Mouse (Mus musculus) splenic B cell, adult 2 months (primary cell): ENCODE measurements around the gene Olfr1497.
"Not testable (repeated sequence)": the region's sequence is repeated elsewhere in the genome, so short reads cannot be mapped to it uniquely, and the experiment has no call there.

Experiments used
- DNase-seq: peaks from one replicate; pipeline ENCODE4 v3.0.0-alpha.2; 2011; ENCODE audit warnings: low read depth, low spot score
- H3K27me3 ChIP-seq: 2 replicates; pipeline ENCODE4 v1.6.1; 2012; ENCODE audit warnings: mild to moderate bottlenecking, low read length, moderate library complexity, mixed read lengths; ENCODE audit not compliant: control insufficient read depth, poor library complexity, insufficient read depth, severe bottlenecking
- H3K36me3 ChIP-seq: 2 replicates; pipeline ENCODE4 v1.6.1; 2012; ENCODE audit warnings: mild to moderate bottlenecking, low read length, moderate library complexity, mixed read lengths; ENCODE audit not compliant: control insufficient read depth, poor library complexity, insufficient read depth, severe bottlenecking

The Olfr1497 gene

GRCm38 (mm10) chr19:13798102-13798501 lies at the start of gene Olfr1497:
Gene Olfr1497, minus strand, starts transcription at chr19:13798202.
- no peaks in the 10 kb centered on the region for H3K27me3 ChIP-seq
- no peaks in the 10 kb centered on the region for H3K36me3 ChIP-seq
- DNase-seq: no peak

GRCm38 (mm10) chr19:13830388-13830787 lies 32.4 kb upstream of the Olfr1497 start, which contains the start of gene Olfr1500:
Gene Olfr1500, minus strand, starts transcription at chr19:13830488.
- H3K27me3 ChIP-seq: no peaks in the 10 kb centered on the region
- no peaks in the 10 kb centered on the region for H3K36me3 ChIP-seq
- DNase-seq: no peak

DNA sequence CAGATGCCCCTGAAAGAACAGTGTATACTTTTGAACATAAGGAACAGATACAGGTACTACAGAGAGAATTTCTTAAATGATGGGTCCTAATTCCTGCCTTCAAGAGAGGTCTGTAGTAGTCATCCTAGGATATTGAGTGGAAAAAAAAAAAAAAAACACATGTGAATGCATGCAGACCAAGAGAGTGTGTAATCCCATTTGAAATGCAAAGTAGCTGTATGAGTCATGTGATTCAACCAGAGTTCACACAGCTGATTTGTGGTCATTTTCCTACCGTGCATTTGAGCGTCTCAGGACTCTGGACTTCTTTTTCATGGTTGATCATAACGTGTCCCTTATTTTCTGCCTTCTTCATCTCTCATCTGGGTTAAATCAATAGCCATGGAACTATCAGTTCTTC lies 30.4 kb upstream of the Olfr1497 start:
- no peak for DNase-seq
- Histone ChIP-seq H3K36me3 (no peaks in the 10 kb centered on the region), H3K27me3 (no peaks in the 10 kb centered on the region)

- DNase-seq: no peak
- H3K27me3 ChIP-seq: no peaks in the 10 kb centered on the region
- no peaks in the 10 kb centered on the region for H3K36me3 ChIP-seq
Observed at GRCm38 (mm10) chr19:13820847-13821246, 22.8 kb upstream of the Olfr1497 start.

DNA sequence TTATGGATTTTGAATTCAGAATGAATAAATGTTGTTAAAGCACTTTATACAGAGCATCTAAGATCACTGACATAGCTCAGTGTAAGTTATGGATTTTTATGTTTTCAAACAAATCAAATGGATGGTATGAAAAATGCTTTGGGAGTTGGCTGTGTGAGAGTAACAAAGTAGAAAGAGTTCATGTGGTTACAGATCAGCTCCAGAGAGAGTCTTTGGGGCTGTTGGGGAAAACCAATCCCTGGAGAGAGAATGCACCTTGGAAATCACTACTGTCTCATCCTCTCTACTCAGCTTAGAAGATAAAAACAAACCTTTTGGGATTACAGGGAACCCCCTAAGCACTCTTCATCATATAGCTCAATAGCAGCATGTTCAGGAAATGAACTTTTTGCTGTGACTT lies 21.3 kb upstream of the Olfr1497 start, which contains the start of gene Olfr1499:
Gene Olfr1499 (minus strand): TSS at position 101 of the 400 bp plus-strand sequence.
- H3K27me3 ChIP-seq: no peaks in the 10 kb centered on the region
- no peak for DNase-seq
- H3K36me3 ChIP-seq: no peaks in the 10 kb centered on the region

DNA sequence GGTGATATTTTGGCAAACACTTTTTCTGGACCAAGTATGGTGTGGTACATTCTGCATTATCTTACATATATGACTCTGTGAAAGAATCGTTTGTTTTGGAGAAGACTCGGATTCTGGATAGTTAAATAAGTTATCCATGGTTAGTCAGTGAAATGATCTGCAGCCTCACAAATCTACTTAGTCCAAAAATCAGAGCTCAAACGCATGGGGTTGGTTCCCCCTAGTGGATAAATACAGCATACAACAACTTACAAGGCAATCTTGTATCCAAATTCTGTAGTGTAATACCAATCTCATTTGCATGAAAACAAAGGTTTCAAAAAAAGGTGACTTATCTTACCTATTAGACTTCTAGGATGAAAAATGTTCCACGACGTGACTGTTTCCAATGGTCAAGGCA lies 20.8 kb upstream of the Olfr1497 start:
- Histone ChIP-seq H3K36me3 (no peaks in the 10 kb centered on the region), H3K27me3 (no peaks in the 10 kb centered on the region)
- DNase-seq: no peak

DNA sequence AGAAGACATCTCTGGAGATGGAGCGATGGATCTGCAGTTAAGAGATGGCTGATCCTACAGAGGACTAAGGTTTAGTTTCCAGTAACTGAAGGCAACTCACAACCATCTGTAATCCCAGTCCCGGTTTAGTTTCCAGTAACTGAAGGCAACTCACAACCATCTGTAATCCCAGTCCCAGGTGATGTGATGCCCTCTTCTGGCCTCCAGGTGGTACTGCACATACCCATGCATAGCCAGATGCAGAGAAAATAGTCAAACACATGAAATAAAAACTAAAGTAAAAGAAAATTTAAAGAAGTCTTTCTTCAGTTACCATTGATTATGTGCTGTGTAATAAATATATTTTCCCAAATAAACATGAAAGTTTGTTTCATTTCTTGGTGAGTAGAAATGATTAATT lies 14.8 kb upstream of the Olfr1497 start:
- H3K36me3 ChIP-seq: no peaks in the 10 kb centered on the region
- no peaks in the 10 kb centered on the region for H3K27me3 ChIP-seq
- DNase-seq: no peak

DNA sequence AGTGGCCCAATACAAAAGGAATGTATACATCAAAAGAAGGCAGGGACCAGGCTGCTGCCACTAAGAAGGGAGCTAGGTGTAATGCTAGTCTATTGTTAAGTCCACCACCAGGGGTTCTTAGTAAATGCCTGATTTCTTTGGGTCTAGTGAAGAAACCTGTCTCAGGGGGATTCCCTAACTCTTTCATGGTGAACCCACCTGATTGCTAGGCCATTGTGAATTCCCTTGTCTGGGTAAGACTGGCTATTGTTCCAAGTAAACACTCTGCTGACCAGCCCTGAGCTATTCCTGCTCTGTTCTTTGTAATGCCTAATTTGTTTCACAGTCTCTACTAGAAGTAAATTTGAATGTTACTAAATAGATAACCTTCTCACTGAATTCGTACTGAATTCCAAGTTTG lies 7.5 kb upstream of the Olfr1497 start:
- DNase-seq, H3K27me3 ChIP-seq, H3K36me3 ChIP-seq: not testable (repeated sequence)

GRCm38 (mm10) chr19:13777578-13777977 lies 20.4 kb downstream of the Olfr1497 start, which contains the start of gene Olfr1496:
Gene Olfr1496, plus strand, starts transcription at chr19:13777878.
- Histone ChIP-seq H3K36me3 (no peaks in the 10 kb centered on the region), H3K27me3 (no peaks in the 10 kb centered on the region)
- no peak for DNase-seq

DNA sequence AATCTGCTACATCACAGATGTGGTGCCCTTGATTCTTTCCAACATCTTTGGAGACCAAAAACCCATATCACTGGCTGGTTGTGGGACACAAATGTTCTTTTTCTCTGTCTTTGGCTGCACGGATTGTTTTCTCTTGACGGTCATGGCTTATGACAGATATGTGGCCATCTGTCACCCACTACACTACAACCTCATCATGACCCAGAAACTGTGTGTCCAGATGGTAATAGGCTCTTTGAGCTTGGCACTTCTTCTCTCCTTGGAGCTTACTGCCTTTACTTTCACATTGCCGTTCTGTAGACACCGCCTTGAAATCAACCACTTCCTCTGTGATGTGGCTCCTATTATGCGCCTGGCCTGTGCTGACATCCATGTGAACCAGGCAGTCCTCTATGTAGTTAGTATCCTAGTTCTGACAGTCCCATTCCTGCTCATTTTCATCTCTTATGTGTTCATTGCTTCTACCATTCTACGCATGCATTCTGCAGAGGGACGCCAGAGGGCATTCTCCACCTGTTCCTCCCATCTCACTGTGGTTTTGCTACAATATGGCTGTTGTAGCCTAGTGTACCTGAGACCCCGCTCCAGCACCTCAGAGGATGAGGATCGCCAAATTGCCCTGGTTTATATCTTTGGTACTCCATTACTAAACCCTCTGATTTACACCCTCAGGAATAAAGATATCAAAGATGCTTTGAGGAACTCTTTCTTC lies 29.3 kb downstream of the Olfr1497 start:
- no peak for DNase-seq
- H3K36me3 ChIP-seq: no peaks in the 10 kb centered on the region
- H3K27me3 ChIP-seq: no peaks in the 10 kb centered on the region

GRCm38 (mm10) chr19:13764306-13764705 lies 33.7 kb downstream of the Olfr1497 start, which contains the start of gene Olfr1495:
Gene Olfr1495, plus strand, starts transcription at chr19:13764606.
- H3K27me3 ChIP-seq: no peaks in the 10 kb centered on the region
- no peaks in the 10 kb centered on the region for H3K36me3 ChIP-seq
- no peak for DNase-seq

- Histone ChIP-seq H3K36me3 (no peaks in the 10 kb centered on the region), H3K27me3 (no peaks in the 10 kb centered on the region)
- no peak for DNase-seq
Observed at GRCm38 (mm10) chr19:13749366-13749765, 48.6 kb downstream of the Olfr1497 start.
